Mouse (Mus musculus): ENCODE data around the gene Atp11a. TPM values are rescaled to one million over a fixed set of nuclear protein-coding genes. Genes with fewer than 3 reads are reported as not detected.
A peak's percentile ranks its signal among the peaks of the same experiment; 100 is the strongest.

Atp11a gene
- total RNA-seq, 2 experiments from 2014 or later, result 58.0 to 62.5 TPM

DNA sequence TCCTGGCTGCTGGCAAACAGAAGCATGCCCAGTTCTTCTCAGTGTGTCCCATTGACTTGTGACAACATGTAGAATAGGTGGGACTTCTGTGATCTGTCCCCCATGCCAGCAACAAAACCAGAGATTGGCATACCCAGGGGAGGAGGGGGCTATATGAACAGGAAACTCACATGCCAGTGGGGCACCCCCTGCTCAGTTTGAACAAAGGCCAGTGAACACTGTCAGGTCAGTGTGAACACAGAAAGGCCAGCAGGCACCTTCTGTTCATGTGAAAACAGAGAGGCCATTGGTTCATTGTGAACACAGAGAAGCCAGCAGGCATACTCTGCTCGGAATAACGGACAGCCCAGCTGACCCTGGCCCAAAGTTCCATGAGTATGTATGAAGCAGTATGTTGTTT lies 52.7 kb downstream of the Atp11a start:
- DNase-seq (ENCODE audit: low spot score in 2 of 2), result no peak

DNA sequence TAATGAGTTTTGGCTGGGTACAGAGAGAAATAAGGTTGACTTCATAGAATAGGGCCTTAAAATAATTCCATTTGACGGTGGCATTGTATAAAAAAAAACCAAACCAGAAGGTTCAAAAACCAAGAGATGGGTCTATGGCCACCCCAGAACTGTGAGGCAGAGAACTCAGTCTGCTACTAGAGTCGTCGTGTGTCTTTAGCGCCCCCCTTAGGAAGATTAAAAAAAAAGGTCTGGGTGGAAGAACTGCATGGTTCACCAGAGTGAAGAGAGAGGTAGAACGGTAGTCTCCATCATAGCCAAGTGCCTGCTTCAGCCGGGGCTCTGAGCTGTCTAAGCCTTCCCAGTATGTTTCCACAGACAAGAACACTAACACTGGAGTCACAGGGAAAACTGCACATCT lies 54.4 kb downstream of the Atp11a start:
- DNase-seq (ENCODE audit: low spot score in 2 of 2), result peak in 1 of 2 experiments; percentile 47

DNA sequence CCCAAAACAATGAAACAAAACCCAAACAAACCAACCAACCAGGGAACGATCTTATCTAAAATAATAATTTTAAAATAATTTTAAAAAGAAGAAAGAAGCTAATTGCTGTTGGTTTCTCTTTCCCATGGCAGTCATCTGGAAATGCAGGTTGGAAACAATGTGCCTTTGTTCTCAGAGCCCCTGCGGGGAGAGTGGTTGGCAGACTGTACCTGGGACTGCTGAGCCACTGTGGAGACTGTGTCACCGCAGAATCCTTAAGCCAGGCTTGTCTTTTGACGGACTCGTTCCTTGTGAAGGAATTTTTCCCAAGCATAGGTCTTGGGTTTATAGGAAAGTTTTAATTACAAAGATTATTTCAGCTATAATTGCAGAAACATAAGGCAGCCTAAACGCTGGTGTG lies 59.6 kb downstream of the Atp11a start:
- DNase-seq (ENCODE audit: low spot score in 2 of 2), result no peak

DNA sequence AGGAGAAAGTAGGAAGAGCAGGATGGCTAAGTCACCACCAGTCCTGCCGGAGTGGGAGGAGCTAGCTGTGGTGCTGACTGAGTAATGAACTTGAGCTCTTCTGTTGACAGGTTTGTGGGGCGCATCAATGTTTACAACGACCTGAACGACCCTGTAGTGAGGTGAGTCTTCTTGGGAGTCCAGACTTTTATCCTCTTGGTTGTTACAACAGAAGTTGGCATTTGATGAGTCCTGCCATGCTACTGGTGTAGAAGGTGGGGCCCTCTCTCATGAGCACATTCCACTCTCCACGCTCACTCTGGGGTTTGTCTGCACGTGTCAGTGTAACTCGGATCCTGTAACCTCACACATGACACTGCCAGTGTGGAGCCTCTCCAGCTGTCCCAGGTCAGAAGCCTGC lies 66.1 kb downstream of the Atp11a start:
- no peak for DNase-seq (ENCODE audit: low spot score in 2 of 2)

- DNase-seq (ENCODE audit: low spot score in 2 of 2), result no peak
Observed at GRCm38 (mm10) chr8:12824562-12824961, 67.7 kb downstream of the Atp11a start.

DNA sequence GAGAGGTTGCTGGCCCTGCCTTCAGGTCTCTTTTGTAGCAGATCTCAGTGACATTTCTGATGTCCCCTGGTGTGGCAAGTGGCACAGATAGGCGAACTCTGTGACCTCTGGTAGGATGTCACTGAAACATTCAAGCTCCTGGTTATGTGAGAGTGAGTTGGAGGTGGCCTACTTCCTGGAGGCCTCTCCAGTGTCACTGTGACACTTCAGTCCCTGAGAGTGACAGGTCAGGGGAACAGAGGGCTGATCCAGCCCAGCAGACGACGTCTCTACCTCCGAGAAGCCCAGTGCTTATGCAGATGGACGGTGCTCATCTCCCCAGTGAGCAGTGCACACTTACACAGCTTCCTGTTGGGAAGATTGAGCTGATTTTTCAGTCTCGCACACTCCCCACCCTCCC lies 68.4 kb downstream of the Atp11a start:
- no peak for DNase-seq (ENCODE audit: low spot score in 2 of 2)

- no peak for DNase-seq (ENCODE audit: low spot score in 2 of 2)
Observed at GRCm38 (mm10) chr8:12825686-12826237, 68.9 kb downstream of the Atp11a start.

- DNase-seq (ENCODE audit: low spot score in 2 of 2), result no peak
Observed at GRCm38 (mm10) chr8:12827124-12827523, 70.3 kb downstream of the Atp11a start.

GRCm38 (mm10) chr8:12828298-12828697 lies 71.5 kb downstream of the Atp11a start:
- DNase-seq (ENCODE audit: low spot score in 2 of 2), result no peak

GRCm38 (mm10) chr8:12829381-12829780 lies 72.6 kb downstream of the Atp11a start:
- DNase-seq (ENCODE audit: low spot score in 2 of 2), result no peak

DNA sequence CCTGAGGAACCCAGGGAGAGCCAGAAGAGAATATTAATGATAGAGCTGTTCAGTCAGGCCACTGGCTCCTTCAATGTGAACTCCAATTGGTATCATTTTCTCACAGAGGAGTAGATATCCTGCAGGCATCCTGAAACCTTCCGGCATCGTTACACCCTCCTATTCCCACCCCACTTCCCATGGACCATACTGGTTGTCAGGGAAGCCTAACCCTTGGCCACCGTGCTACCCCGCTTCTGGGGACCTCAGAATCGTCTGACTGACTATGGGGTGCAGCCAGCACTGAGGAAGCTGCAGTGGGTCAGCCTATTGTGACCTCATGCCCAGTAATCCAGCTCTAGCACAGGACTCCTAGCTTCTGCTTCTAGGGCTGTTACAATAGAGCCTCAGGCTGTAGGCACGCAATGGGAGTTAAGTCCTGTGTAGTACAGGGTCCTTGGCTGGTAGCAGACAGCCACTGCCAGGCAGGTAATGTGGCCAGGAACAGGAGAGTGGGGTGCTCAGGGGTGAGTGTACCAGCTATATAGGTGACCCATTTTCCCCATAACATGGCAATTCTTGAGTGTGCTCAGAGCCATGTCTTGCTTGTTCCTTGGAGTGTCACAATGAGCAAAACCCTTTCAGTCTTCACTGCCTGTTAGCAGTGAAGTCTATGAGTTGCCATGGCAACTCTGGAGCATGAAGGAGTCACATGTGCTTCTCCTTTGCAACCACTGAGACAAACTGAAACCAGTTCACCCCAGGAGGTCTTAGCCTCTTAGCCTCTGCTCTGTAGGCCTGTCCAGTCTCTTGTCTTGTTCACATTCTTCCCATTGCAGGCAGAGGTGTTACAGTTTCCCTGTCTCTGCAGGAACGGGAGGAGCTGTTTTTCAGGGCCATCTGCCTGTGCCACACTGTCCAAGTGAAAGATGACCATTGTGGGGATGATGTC lies 75.1 kb downstream of the Atp11a start:
- no peak for DNase-seq (ENCODE audit: low spot score in 2 of 2)

DNA sequence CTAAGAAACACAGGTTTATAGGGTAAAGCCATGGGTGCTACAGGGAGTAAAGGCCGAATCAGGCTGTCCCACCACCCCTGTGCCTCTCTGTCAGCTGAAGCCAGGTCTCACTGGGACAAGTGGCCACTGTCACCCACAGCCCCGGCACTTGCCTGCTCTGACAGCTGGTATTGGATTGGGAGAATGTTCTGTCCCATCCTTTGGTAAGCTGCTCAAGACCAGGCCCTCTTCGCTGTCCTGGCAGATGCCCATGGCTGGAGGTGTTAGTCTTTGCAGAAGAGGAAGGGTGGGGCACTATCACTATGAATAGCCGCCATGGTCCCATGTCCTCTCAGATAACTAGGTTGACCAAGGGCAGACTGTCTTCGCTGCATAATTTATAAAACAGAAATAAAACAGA lies 76.8 kb downstream of the Atp11a start:
- DNase-seq (ENCODE audit: low spot score in 2 of 2), result no peak

- DNase-seq (ENCODE audit: low spot score in 2 of 2), result no peak
Observed at GRCm38 (mm10) chr8:12840834-12841233, 84.0 kb downstream of the Atp11a start.

GRCm38 (mm10) chr8:12842342-12842995 lies 85.7 kb downstream of the Atp11a start:
- DNase-seq (ENCODE audit: low spot score in 2 of 2), result no peak

- DNase-seq (ENCODE audit: low spot score in 2 of 2), result no peak
Observed at GRCm38 (mm10) chr8:12844347-12844950, 87.6 kb downstream of the Atp11a start.

DNA sequence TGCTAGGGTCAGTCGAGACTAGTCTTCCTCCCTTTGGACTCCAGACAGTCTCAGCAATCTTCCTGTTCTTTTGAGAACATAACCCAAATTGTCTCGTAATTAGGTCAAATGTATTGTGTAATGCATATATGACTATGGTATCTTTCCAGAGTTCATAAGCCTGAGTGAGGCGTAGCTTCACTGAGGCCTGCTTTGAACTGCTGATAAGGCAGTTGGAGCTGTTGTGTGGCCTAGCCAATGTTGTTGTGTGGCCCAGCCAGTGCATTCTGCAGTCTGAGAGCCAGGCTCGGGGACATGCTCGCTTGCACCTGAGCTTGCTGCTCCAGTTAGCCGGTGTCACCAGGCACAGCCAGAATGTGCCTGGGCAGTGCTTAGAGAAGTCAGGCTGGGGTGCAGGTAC lies 89.6 kb downstream of the Atp11a start:
- DNase-seq (ENCODE audit: low spot score in 2 of 2), result no peak

- no peak for DNase-seq (ENCODE audit: low spot score in 2 of 2)
Observed at GRCm38 (mm10) chr8:12851241-12851640, 94.4 kb downstream of the Atp11a start.

- DNase-seq (ENCODE audit: low spot score in 2 of 2), result no peak
Observed at GRCm38 (mm10) chr8:12856038-12856437, 99.2 kb downstream of the Atp11a start.

GRCm38 (mm10) chr8:12863061-12863460 lies 106.2 kb downstream of the Atp11a start:
- no peak for DNase-seq (ENCODE audit: low spot score in 2 of 2)

- DNase-seq (ENCODE audit: low spot score in 2 of 2), result no peak
Observed at GRCm38 (mm10) chr8:12863608-12864007, 106.8 kb downstream of the Atp11a start.

DNA sequence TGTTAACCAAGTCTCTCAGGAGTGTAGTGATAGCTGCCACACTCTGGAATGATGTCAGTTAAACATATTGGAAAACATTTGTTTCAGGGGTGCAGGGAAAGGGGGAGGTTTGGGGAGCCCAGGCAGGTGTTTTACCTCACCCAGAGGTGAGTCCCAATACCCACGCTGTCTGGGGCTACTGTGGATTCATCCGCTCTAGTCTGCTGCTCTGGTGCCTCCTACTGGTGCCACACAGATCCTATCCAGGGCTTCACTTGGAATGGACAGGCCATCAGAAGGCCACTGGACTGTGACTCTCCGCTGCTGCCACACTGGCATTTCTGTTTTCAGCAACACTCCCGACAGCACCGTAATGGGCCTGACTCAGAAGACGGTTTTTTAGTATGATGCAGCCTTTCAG lies 109.0 kb downstream of the Atp11a start:
- DNase-seq (ENCODE audit: low spot score in 2 of 2), result no peak

- no peak for DNase-seq (ENCODE audit: low spot score in 2 of 2)
Observed at GRCm38 (mm10) chr8:12869661-12870060, 112.8 kb downstream of the Atp11a start.
